Mouse (Mus musculus) stomach, postnatal 0 days (tissue): ENCODE data around the gene Cep83.

Experiments used
- CTCF ChIP-seq: IDR thresholded peaks from 2 replicates; pipeline ENCODE4 v1.5.1; 2016; ENCODE audit warnings: antibody characterized with exemption, low read depth, mild to moderate bottlenecking, moderate library complexity
- EP300 ChIP-seq: optimal IDR thresholded peaks from 2 replicates; pipeline ENCODE3; 2016; ENCODE audit warnings: antibody characterized with exemption

GRCm38 (mm10) chr10:94794666-94795244 is 106.3 kb downstream of the Cep83 start:
- TF ChIP-seq CTCF (no peak), EP300 (no peak)
